Mouse (Mus musculus): ENCODE results near the gene Hist1h3h. TPM values are rescaled to one million over a fixed set of nuclear protein-coding genes. Genes with fewer than 3 reads are reported as not detected.
"Not testable (repeated sequence)": the region's sequence is repeated elsewhere in the genome, so short reads cannot be mapped to it uniquely, and the experiment has no call there.

The Hist1h3h gene
- total RNA-seq (2012; rRNA removed): 1,605 and 1,657 TPM in 2 replicates
- total RNA-seq (2014; rRNA removed): 18.2 and 21.7 TPM in 2 replicates
- polyA plus RNA-seq (2012; ENCODE audit: insufficient read length, low read depth): 9.5 and 18.6 TPM in 2 replicates

- H3K79me2 ChIP-seq (replicated peaks; ENCODE audit: control insufficient read depth, extremely low read depth, insufficient read depth, poor library complexity, severe bottlenecking); H3K36me3 ChIP-seq (replicated peaks in 1 of 2; ENCODE audit: control insufficient read depth in 1 of 2, insufficient read depth in 1 of 2, low read length in 1 of 2); H3K9me3 ChIP-seq (replicated peaks; ENCODE audit: low read length); dilution Hi-C loops (cut with MboI; ENCODE audit: extremely low pct_ligation_motif_present, extremely low pct_unique_long_range_greater_than_20kb, low sequenced_read_pairs); H3K27me3 ChIP-seq (replicated peaks): not testable (repeated sequence)
- peak within 1 kb of the TSS; percentile 35 to 59 (median 50) for H3K4me3 ChIP-seq (replicated peaks in 1 of 3; ENCODE audit: low read depth in 2 of 3, low read length in 2 of 3, poor library complexity in 1 of 3)
- in situ Hi-C loops (cut with MboI; ENCODE audit: low pct_ligation_motif_present, low pct_unique_long_range_greater_than_20kb, low sequenced_read_pairs): loop anchor here (25.0 kb wide), 2 partner anchors 220 to 330 kb away; partner anchors contain the start of gene Zfp184
- H3K4me2 ChIP-seq (ENCODE audit: insufficient read depth, low read depth, poor library complexity, severe bottlenecking): peak within 1 kb of the TSS; percentile 77
- peaks cover 2 to 34% of the 10 kb centered on the region in 2 experiments; a peak in 2 of 4 replicates for H3K4me1 ChIP-seq (ENCODE audit: control insufficient read depth in 1 of 2, insufficient read depth in 2 of 2)
- peak; percentile 94 for DNase-seq (ENCODE audit: extremely low read depth)
- peak within 1 kb of the TSS; percentile 82 for H3K9ac ChIP-seq (ENCODE audit: insufficient read depth, low read depth)
- peak within 1 kb of the TSS; percentile 95 for H3K27ac ChIP-seq (ENCODE audit: insufficient read depth, low read depth)
- TF ChIP-seq RCOR1 (conservative IDR thresholded peaks at IDR 0.05; ENCODE audit: low read depth, low read length) (0 out of 2 replicates have a peak, but pooled peaks have one; percentile 3), POLR2A (IDR thresholded peaks at IDR 0.05; ENCODE audit: low read depth, low read length) (peak; percentile 91; the same call in 1 of the 2 replicates), TBP (conservative IDR thresholded peaks at IDR 0.05; ENCODE audit: low read depth, low read length) (peak; percentile 98), CHD1 (IDR thresholded peaks at IDR 0.05; ENCODE audit: low read depth, low read length) (0 out of 2 replicates have a peak, but pooled peaks have one; percentile 39), NELFE (IDR thresholded peaks at IDR 0.05; ENCODE audit: low read depth, low read length) (peak; percentile 98), ZMIZ1 (IDR thresholded peaks at IDR 0.05; ENCODE audit: low read depth, low read length) (peak; percentile 99), UBTF (IDR thresholded peaks at IDR 0.05; ENCODE audit: low read depth, low read length) (peak; percentile 79), E2F4 (IDR thresholded peaks at IDR 0.05; ENCODE audit: insufficient replicate concordance, low read depth, low read length) (0 out of 2 replicates have a peak, but pooled peaks have one; percentile 74), TCF12 (IDR thresholded peaks at IDR 0.05; ENCODE audit: low read depth, low read length) (peak; percentile 74), SIN3A (IDR thresholded peaks at IDR 0.05; ENCODE audit: low read length) (peak; percentile 35; the same call in 1 of the 2 replicates), CHD2 (IDR thresholded peaks at IDR 0.05; ENCODE audit: low read length) (peak; percentile 71), POLR2AphosphoS2 (IDR thresholded peaks at IDR 0.05; ENCODE audit: low read depth, low read length) (peak; percentile 99), ELF1 (IDR thresholded peaks at IDR 0.05; ENCODE audit: low read depth, low read length) (0 out of 2 replicates have a peak, but pooled peaks have one; percentile 32), HCFC1 (IDR thresholded peaks at IDR 0.05; ENCODE audit: low read depth, low read length) (peak; percentile 45)
Observed at GRCm38 (mm10) chr13:21717397-21718357, at the start of gene Hist1h3h. Gene Hist1h3h (plus strand): TSS chr13:21717659.

DNA sequence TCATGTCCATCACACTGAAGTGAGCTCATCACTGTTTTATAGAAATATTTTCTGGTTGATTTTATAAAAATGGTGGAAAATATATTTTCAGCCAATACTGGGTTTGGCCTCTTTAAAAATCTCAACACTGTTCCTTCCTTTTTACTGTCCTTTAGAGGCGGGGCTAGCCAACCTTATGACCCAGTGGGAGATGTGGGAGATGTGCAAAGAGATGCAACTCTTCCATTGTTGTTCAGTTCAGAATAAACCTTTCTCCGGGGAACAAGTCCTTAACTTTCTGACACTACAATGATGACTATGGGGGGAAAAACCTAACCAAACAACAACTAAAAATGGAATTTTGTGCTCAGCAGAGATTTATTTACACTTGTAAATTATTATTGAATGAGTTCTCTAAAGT lies 40.2 kb upstream of the Hist1h3h start, which contains the start of gene Olfr1360:
TSS of gene Olfr1360 (minus strand) at position 101 of the 400 bp plus-strand sequence.
- no peaks in the 10 kb centered on the region for H3K9me3 ChIP-seq (replicated peaks; ENCODE audit: low read length)
- no peaks in the 10 kb centered on the region for H3K27me3 ChIP-seq (replicated peaks)
- H3K4me3 ChIP-seq (replicated peaks in 1 of 3; ENCODE audit: low read depth in 2 of 3, low read length in 2 of 3, poor library complexity in 1 of 3): no peak within 1 kb of the TSS
- in situ Hi-C loops (cut with MboI; ENCODE audit: low pct_ligation_motif_present, low pct_unique_long_range_greater_than_20kb, low sequenced_read_pairs): no loop called here
- H3K36me3 ChIP-seq (replicated peaks in 1 of 2; ENCODE audit: control insufficient read depth in 1 of 2, insufficient read depth in 1 of 2, low read length in 1 of 2): no peaks in the 10 kb centered on the region
- no peaks in the 10 kb centered on the region for H3K4me1 ChIP-seq (ENCODE audit: control insufficient read depth in 1 of 2, insufficient read depth in 2 of 2)
- no peak within 1 kb of the TSS for H3K27ac ChIP-seq (ENCODE audit: insufficient read depth, low read depth)
- dilution Hi-C loops (cut with MboI; ENCODE audit: extremely low pct_ligation_motif_present, extremely low pct_unique_long_range_greater_than_20kb, low sequenced_read_pairs): no loop called here
- DNase-seq (ENCODE audit: extremely low read depth): no peak
- no peak within 1 kb of the TSS for H3K4me2 ChIP-seq (ENCODE audit: insufficient read depth, low read depth, poor library complexity, severe bottlenecking)
- TF ChIP-seq CHD1 (IDR thresholded peaks at IDR 0.05; ENCODE audit: low read depth, low read length) (no peak), ZC3H11A (IDR thresholded peaks at IDR 0.05; ENCODE audit: low read depth, low read length) (no peak), MAZ (IDR thresholded peaks at IDR 0.05; ENCODE audit: low read depth, low read length) (no peak), BHLHE40 (IDR thresholded peaks at IDR 0.05; ENCODE audit: low read depth, low read length) (no peak), SIN3A (IDR thresholded peaks at IDR 0.05; ENCODE audit: low read length) (no peak), MAX (IDR thresholded peaks at IDR 0.05; ENCODE audit: low read length) (no peak), MXI1 (IDR thresholded peaks at IDR 0.05; ENCODE audit: low read depth, low read length) (no peak), USF2 (conservative IDR thresholded peaks at IDR 0.05; ENCODE audit: low read depth, low read length) (no peak), USF1 (IDR thresholded peaks at IDR 0.05; ENCODE audit: low read depth, low read length) (no peak), UBTF (IDR thresholded peaks at IDR 0.05; ENCODE audit: low read depth, low read length) (no peak), POLR2AphosphoS2 (IDR thresholded peaks at IDR 0.05; ENCODE audit: low read depth, low read length) (no peak), PAX5 (IDR thresholded peaks at IDR 0.05; ENCODE audit: low read length) (no peak), ZNF384 (IDR thresholded peaks at IDR 0.05; ENCODE audit: low read depth, low read length) (no peak), RCOR1 (conservative IDR thresholded peaks at IDR 0.05; ENCODE audit: low read depth, low read length) (no peak), IRF4 (IDR thresholded peaks at IDR 0.05; ENCODE audit: low read depth, low read length) (no peak)
- H3K79me2 ChIP-seq (replicated peaks; ENCODE audit: control insufficient read depth, extremely low read depth, insufficient read depth, poor library complexity, severe bottlenecking): no peaks in the 10 kb centered on the region
- H3K9ac ChIP-seq (ENCODE audit: insufficient read depth, low read depth): no peak within 1 kb of the TSS

Measured in CH12.LX (cell line).